Comparison of ENCODE assay signal across 13 mouse cellular contexts in the genomic region with DNA sequence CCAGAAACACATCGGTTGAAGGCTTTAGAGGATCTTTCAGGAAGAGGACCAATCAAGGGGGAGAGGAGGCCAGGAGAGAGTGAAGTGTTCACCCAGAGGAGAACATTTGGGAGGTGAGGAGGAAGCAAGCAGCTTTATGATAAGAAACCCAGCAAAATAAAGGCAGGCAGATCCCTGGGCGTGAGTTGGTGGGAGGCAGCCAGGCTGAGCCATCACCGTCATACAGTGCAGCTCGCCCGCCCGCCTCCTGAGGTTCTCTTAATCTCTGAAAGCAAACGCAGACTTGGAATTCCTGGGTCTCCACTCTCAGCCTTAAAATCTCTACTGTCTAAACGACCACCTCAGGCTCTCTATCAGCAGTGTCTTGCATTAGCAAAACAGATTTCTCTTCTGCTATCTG. TPM values are rescaled to one million over a fixed set of nuclear protein-coding genes. Genes with fewer than 3 reads are reported as not detected.
"Had no signal": no experiment of that assay in that cellular context is flagged by ENCODE, and none has a peak within 500 bp of the region (broad histone marks: within the 10 kb centered on the region; RNA-seq: fewer than 3 reads in every experiment).

No protein-coding gene starts in this region.

- H3K9me3 ChIP-seq: intestine, embryonic 15.5 days; limb, embryonic 13.5 days; midbrain, embryonic 13.5 days had no signal

- H3K9ac ChIP-seq: intestine, embryonic 15.5 days; limb, embryonic 13.5 days; liver, embryonic 14.5 days; midbrain, embryonic 13.5 days had no signal

- H3K36me3 ChIP-seq: intestine, embryonic 15.5 days; limb, embryonic 13.5 days; midbrain, embryonic 13.5 days had no signal

- ATAC-seq: intestine, embryonic 15.5 days; midbrain, embryonic 13.5 days had no signal

- H3K27ac ChIP-seq: intestine, embryonic 15.5 days; limb, embryonic 13.5 days; liver, embryonic 14.5 days; midbrain, embryonic 13.5 days had no signal

- DNase-seq: kidney, postnatal 10 days; kidney, postnatal 4 days; left cerebral cortex, postnatal 4 days; lung, adult 18-20 months; lung, postnatal 36 days; spleen, adult 18-20 months; thymus, adult 2 months; thymus, postnatal 25 days had no signal

- H3K4me3 ChIP-seq: intestine, embryonic 15.5 days; limb, embryonic 13.5 days; midbrain, embryonic 13.5 days had no signal

RNA-seq across cellular contexts. Expression of a gene that starts 4.1 kb away (rescaled TPM):
- polyA plus RNA-seq: liver, adult 2 months; liver, embryonic 14.5 days had no signal
